Mouse (Mus musculus) MN1 (cell line): ENCODE results near the gene Col6a1.
"Not testable (repeated sequence)": the region's sequence is repeated elsewhere in the genome, so short reads cannot be mapped to it uniquely, and the experiment has no call there.

Source experiments
- DNase-seq: peaks from one replicate; pipeline ENCODE4 v3.0.0-alpha.2; 2016; ENCODE audit warnings: low spot score

Col6a1 gene

GRCm38 (mm10) chr10:76725682-76726285, at the start of gene Col6a1:
Gene Col6a1, minus strand, starts transcription at chr10:76726168.
- peak; percentile 40 for DNase-seq

- no peak for DNase-seq
Measured at GRCm38 (mm10) chr10:76771624-76772023, 45.7 kb upstream of the Col6a1 start.

- no peak for DNase-seq
Measured at GRCm38 (mm10) chr10:76771086-76771485, 45.1 kb upstream of the Col6a1 start.

- DNase-seq = no peak
Measured at GRCm38 (mm10) chr10:76769581-76769980, 43.6 kb upstream of the Col6a1 start.

GRCm38 (mm10) chr10:76766196-76766595, 40.2 kb upstream of the Col6a1 start:
- DNase-seq = no peak

- no peak for DNase-seq
Measured at GRCm38 (mm10) chr10:76764927-76765326, 39.0 kb upstream of the Col6a1 start.

GRCm38 (mm10) chr10:76763016-76763415, 37.0 kb upstream of the Col6a1 start:
- no peak for DNase-seq

GRCm38 (mm10) chr10:76762411-76762810, 36.4 kb upstream of the Col6a1 start:
- DNase-seq = no peak

- no peak for DNase-seq
Measured at GRCm38 (mm10) chr10:76759878-76760277, 33.9 kb upstream of the Col6a1 start.

GRCm38 (mm10) chr10:76753640-76754039, 27.7 kb upstream of the Col6a1 start:
- no peak for DNase-seq

- DNase-seq = not testable (repeated sequence)
Measured at GRCm38 (mm10) chr10:76744267-76744666, 18.3 kb upstream of the Col6a1 start.

- DNase-seq = no peak
Measured at GRCm38 (mm10) chr10:76736764-76737163, 10.8 kb upstream of the Col6a1 start.

GRCm38 (mm10) chr10:76734979-76735378, 9.0 kb upstream of the Col6a1 start:
- peak; percentile 73 for DNase-seq

- DNase-seq = no peak
Measured at GRCm38 (mm10) chr10:76733677-76734068, 7.7 kb upstream of the Col6a1 start.

GRCm38 (mm10) chr10:76732881-76733676, 7.1 kb upstream of the Col6a1 start:
- DNase-seq = peak; percentile 65

- no peak for DNase-seq
Measured at GRCm38 (mm10) chr10:76732391-76732790, 6.4 kb upstream of the Col6a1 start.

GRCm38 (mm10) chr10:76731621-76732239, 5.8 kb upstream of the Col6a1 start:
- no peak for DNase-seq

GRCm38 (mm10) chr10:76729631-76730620, 4.0 kb upstream of the Col6a1 start:
- no peak for DNase-seq

- DNase-seq = no peak
Measured at GRCm38 (mm10) chr10:76728369-76728768, 2.4 kb upstream of the Col6a1 start.

GRCm38 (mm10) chr10:76727301-76727700, 1.3 kb upstream of the Col6a1 start:
- no peak for DNase-seq

- no peak for DNase-seq
Measured at GRCm38 (mm10) chr10:76726866-76727265, 898 bp upstream of the Col6a1 start.

- no peak for DNase-seq
Measured at GRCm38 (mm10) chr10:76725097-76725496, 871 bp downstream of the Col6a1 start.
